Mouse (Mus musculus) myocyte (in vitro differentiated cells): ENCODE measurements at regions not wholly inside any gene's neighbourhood (a gene's known extent, or its start where the extent isn't known, plus 50 kb on each side); places are given as distances from the start of the nearest gene placed in this dataset.

Experiments
- H3K27me3 ChIP-seq: one replicate; pipeline ENCODE4 v1.6.1; 2011; ENCODE audit not compliant: control insufficient read depth, insufficient read depth, insufficient read length
- H3K36me3 ChIP-seq: one replicate; pipeline ENCODE4 v1.6.1; 2011; ENCODE audit not compliant: control insufficient read depth, insufficient read depth
- H3K4me2 ChIP-seq: one replicate; pipeline ENCODE4 v1.6.1; 2011; ENCODE audit warnings: low read depth, control low read depth
- H3K4me3 ChIP-seq: one replicate; pipeline ENCODE4 v1.5.1; 2011; ENCODE audit warnings: mild to moderate bottlenecking, control low read depth, moderate library complexity
- H3K79me2 ChIP-seq: one replicate; pipeline ENCODE4 v1.6.1; 2011; ENCODE audit not compliant: control insufficient read depth, insufficient read depth
- H3ac ChIP-seq: one replicate; pipeline ENCODE4 v1.6.1; 2011; ENCODE audit not compliant: control insufficient read depth, insufficient read length
- CEBPB ChIP-seq: IDR thresholded peaks from 2 replicates; pipeline ENCODE4 v1.6.1; 2011; ENCODE audit warnings: mild to moderate bottlenecking, moderate library complexity; ENCODE audit not compliant: poor library complexity, insufficient read depth, severe bottlenecking
- E2F4 ChIP-seq: IDR thresholded peaks from one replicate; pipeline ENCODE4 v1.6.1; 2011; ENCODE audit warnings: mild to moderate bottlenecking, control low read depth, moderate library complexity; ENCODE audit not compliant: insufficient read depth
- MAX ChIP-seq: IDR thresholded peaks from one replicate; pipeline ENCODE4 v1.6.1; 2011; ENCODE audit warnings: low read depth, mild to moderate bottlenecking, control low read depth
- MYOD1 ChIP-seq, 3 experiments: IDR thresholded peaks; one replicate each; pipeline ENCODE4 v1.6.1; 2011; ENCODE audit warnings: control low read depth in 2 of 3, low read depth in 2 of 3, mild to moderate bottlenecking in 2 of 3, moderate library complexity in 1 of 3; ENCODE audit not compliant: insufficient read length in 2 of 3, control insufficient read depth in 1 of 3
- MYOG ChIP-seq, 3 experiments: IDR thresholded peaks; one replicate each; pipeline ENCODE4 v1.6.1; 2011; ENCODE audit warnings: control low read depth in 2 of 3, low read depth in 2 of 3, mild to moderate bottlenecking in 2 of 3; ENCODE audit not compliant: insufficient read length in 2 of 3, control insufficient read depth in 1 of 3, insufficient read depth in 1 of 3
- POLR2A ChIP-seq: IDR thresholded peaks from one replicate; pipeline ENCODE4 v1.6.1; 2011; ENCODE audit warnings: low read depth, mild to moderate bottlenecking, control low read depth, moderate library complexity; ENCODE audit not compliant: insufficient read length
- POLR2AphosphoS2 ChIP-seq: IDR thresholded peaks from one replicate; pipeline ENCODE4 v1.6.1; 2011; ENCODE audit warnings: low read depth, control low read depth; ENCODE audit not compliant: insufficient read length
- REST ChIP-seq: IDR thresholded peaks from one replicate; pipeline ENCODE4 v1.6.1; 2011; ENCODE audit warnings: mild to moderate bottlenecking, control low read depth, moderate library complexity; ENCODE audit not compliant: insufficient read depth, insufficient read length
- SRF ChIP-seq: IDR thresholded peaks from one replicate; pipeline ENCODE4 v1.6.1; 2011; ENCODE audit warnings: low read depth; ENCODE audit not compliant: control insufficient read depth, insufficient read length
- TCF12 ChIP-seq: IDR thresholded peaks from one replicate; pipeline ENCODE4 v1.6.1; 2011; ENCODE audit warnings: mild to moderate bottlenecking, control low read depth; ENCODE audit not compliant: poor library complexity, insufficient read depth, severe bottlenecking
- TCF3 ChIP-seq: IDR thresholded peaks from one replicate; pipeline ENCODE4 v1.6.1; 2011; ENCODE audit warnings: low read depth, control low read depth; ENCODE audit not compliant: insufficient read length
- USF1 ChIP-seq: IDR thresholded peaks from one replicate; pipeline ENCODE4 v1.6.1; 2011; ENCODE audit warnings: low read depth, mild to moderate bottlenecking, control low read depth, moderate library complexity

DNA sequence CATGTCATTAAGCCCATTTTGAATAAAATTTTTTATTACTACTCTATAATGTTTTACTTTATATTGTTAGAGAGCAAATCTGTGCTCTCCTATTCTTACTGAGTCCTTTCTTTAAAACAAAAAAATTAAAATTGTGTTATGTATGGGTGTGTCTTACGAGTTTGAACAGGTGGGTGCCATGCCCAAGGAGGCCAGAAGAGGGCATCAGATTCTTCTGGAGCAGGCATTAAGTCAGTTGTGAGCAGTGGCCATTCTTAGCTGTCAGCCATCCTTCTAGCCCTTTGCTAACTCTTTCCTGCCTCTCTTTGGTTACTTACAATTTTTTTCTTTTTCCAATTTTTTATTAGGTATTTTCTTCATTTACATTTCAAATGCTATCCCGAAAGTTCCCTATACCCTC, 63.6 kb upstream of the Fam98a start:
- H3K36me3 ChIP-seq = no peaks in the 10 kb centered on the region
- H3K27me3 ChIP-seq = no peaks in the 10 kb centered on the region
- TF ChIP-seq MAX (no peak), SRF (no peak), CEBPB (no peak), POLR2AphosphoS2 (no peak), MYOG (IDR thresholded peaks at IDR 0.05; ENCODE audit: control insufficient read depth in 1 of 3, insufficient read depth in 1 of 3, insufficient read length in 2 of 3, low read depth in 2 of 3) (no peak), TCF12 (no peak), MYOD1 (IDR thresholded peaks at IDR 0.05; ENCODE audit: control insufficient read depth in 1 of 3, insufficient read length in 2 of 3, low read depth in 2 of 3) (no peak), E2F4 (no peak), USF1 (no peak), POLR2A (no peak), REST (no peak), TCF3 (no peak)
- H3K4me3 ChIP-seq = no peak overlapping the region
- H3K79me2 ChIP-seq = no peaks in the 10 kb centered on the region
- no peak overlapping the region for H3K4me2 ChIP-seq
- H3ac ChIP-seq = no peak overlapping the region

DNA sequence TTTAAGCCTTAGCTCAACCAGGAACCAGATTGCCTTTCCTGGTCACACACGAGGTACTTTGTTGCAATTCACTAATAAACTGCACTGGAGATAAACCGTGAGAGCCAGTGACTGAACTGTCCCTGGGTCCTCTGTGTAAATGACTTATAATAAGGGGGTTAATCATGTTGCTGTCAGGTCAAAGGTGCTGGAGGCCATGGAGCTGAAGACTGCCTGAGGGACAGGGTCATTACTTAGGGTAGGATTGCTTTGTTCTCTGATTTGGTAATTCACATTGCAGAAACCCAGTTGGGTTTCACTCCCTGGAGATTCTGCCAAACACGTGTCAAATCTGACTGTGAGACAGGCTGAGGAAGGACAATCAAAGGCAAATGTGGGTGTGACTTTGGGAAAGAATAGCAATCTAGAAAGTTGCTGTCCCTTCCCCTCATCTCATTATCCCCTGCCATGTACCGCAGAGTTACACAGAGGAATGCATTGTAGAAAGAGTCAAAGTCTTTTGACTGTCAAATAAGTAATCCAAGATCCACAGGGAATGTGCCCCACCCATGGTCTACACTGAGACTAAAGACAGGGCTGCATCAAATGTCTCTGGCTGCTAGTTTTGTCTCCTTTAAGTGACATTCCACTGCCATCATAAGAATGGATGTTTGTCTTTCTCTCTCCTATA, 51.8 kb upstream of the Fam98a start:
- H3K27me3 ChIP-seq = no peaks in the 10 kb centered on the region

More for the DNA sequence above, 51.8 kb upstream of the Fam98a start:
- TF ChIP-seq TCF12 (no peak), SRF (no peak), MAX (no peak), POLR2A (no peak), MYOG (IDR thresholded peaks at IDR 0.05; ENCODE audit: control insufficient read depth in 1 of 3, insufficient read depth in 1 of 3, insufficient read length in 2 of 3, low read depth in 2 of 3) (no peak), USF1 (no peak), E2F4 (no peak), MYOD1 (IDR thresholded peaks at IDR 0.05; ENCODE audit: control insufficient read depth in 1 of 3, insufficient read length in 2 of 3, low read depth in 2 of 3) (no peak), POLR2AphosphoS2 (no peak), CEBPB (no peak), TCF3 (no peak), REST (no peak)
- Histone ChIP-seq H3K4me2 (no peak overlapping the region), H3K36me3 (no peaks in the 10 kb centered on the region), H3ac (no peak overlapping the region), H3K79me2 (no peaks in the 10 kb centered on the region), H3K4me3 (no peak overlapping the region)
